Mouse (Mus musculus): Measurements from ENCODE around the gene Fam83g. TPM values are rescaled to one million over a fixed set of nuclear protein-coding genes. Genes with fewer than 3 reads are reported as not detected.

Gene Fam83g
- 1 to 10 TPM; 1.3 to 6.1 TPM for polyA plus RNA-seq (2017; shearing (Covaris generic))

GRCm38 (mm10) chr11:61683907-61684731 lies at the start of gene Fam83g:
TSS of gene Fam83g (plus strand) at chr11:61684091.

GRCm38 (mm10) chr11:61652686-61653447 lies 31.0 kb upstream of the Fam83g start, which contains the start of gene Grap:
TSS of gene Grap (plus strand) at chr11:61653265.

DNA sequence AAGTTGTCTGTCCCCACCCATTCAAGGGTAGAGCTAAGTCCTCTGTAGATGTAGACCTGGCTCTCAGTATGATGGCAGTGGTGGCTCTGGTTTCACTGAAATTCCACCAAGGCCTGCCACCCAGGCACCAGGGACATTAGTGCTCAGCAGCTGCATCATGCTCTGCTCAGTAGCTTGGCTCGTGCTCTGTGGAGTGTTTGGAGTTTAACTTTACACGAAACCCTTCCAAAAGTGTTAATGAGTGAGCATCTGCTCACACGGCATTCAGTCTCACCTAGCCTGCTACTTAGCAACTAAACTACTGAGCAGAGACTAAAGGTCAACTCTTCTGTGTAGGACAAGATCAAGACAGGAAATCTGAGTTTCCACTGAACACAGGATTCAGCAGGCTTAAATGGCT lies 36.7 kb downstream of the Fam83g start, which contains the start of gene Slc5a10:
Gene Slc5a10, minus strand, starts transcription at position 191 of the 400 bp plus-strand sequence.

Other genes with a start within 250 kb of the Fam83g start
- gene Rnf112, start 230.0 kb upstream of the Fam83g start, polyA plus RNA-seq (2017; shearing (Covaris generic)): not detected
- gene Mfap4, start 198.7 kb upstream of the Fam83g start, polyA plus RNA-seq (2017; shearing (Covaris generic)): not detected
- gene Mapk7, start 189.7 kb upstream of the Fam83g start, polyA plus RNA-seq (2017; shearing (Covaris generic)): 10 to 100 TPM; 21.5 to 22.3 TPM
- 1 to 10 TPM; 2.0 to 2.8 TPM for gene B9d1, start 178.9 kb upstream of the Fam83g start, polyA plus RNA-seq (2017; shearing (Covaris generic))
- gene Epn2, start 104.4 kb upstream of the Fam83g start, polyA plus RNA-seq (2017; shearing (Covaris generic)): under 1 TPM; 0.27 to 0.95 TPM
- gene Grap, start 30.8 kb upstream of the Fam83g start, polyA plus RNA-seq (2017; shearing (Covaris generic)): 100 to 1,000 TPM; 260 to 350 TPM
- under 1 TPM in 1 of 2 experiments, not detected in 1; 0.10 TPM for gene Slc5a10, start 36.7 kb downstream of the Fam83g start, polyA plus RNA-seq (2017; shearing (Covaris generic))
- gene Prpsap2, start 78.0 kb downstream of the Fam83g start, polyA plus RNA-seq (2017; shearing (Covaris generic)): 10 to 100 TPM; 23.3 to 32.2 TPM
- 10 to 100 TPM; 19.8 to 20.2 TPM for gene Ulk2, start 171.0 kb downstream of the Fam83g start, polyA plus RNA-seq (2017; shearing (Covaris generic))
- gene Akap10, start 246.2 kb downstream of the Fam83g start, polyA plus RNA-seq (2017; shearing (Covaris generic)): 10 to 100 TPM; 39.8 to 41.5 TPM

Data from activated CD4-positive, CD25-positive, alpha-beta regulatory T cell (primary cell).